Mouse (Mus musculus): Measurements from ENCODE around the gene Thegl. TPM values are rescaled to one million over a fixed set of nuclear protein-coding genes. Genes with fewer than 3 reads are reported as not detected.
"Not testable (repeated sequence)": the region's sequence is repeated elsewhere in the genome, so short reads cannot be mapped to it uniquely, and the experiment has no call there.

Thegl gene
- polyA plus RNA-seq, 2 experiments from 2014 or later = not detected

DNA sequence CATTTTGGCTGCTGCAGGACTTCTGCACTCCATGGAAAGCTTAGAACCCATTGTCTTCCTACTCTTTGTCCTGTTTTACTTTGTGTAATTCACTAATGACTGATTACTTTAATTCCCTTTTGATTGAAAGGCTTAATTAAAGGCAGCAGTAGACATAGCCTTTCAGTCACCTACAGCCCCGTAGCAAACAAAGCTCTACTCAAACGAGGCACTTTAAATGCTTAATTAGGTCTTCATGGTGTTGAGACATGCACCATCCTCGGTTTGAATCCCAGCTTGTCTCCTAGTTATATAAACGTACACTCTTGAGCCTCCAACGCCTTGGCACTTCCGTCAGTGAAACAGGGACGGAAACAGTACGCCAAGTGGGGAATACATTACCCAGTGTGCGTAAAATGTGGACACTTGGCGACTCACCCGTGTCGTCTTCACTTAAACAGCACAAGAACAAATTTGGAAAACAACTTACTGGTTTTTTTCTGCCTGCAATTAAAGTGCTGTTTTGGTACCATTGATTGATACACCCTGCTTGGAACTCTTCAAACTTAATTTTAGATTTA lies 41.1 kb downstream of the Thegl start:
- ATAC-seq = no peak

DNA sequence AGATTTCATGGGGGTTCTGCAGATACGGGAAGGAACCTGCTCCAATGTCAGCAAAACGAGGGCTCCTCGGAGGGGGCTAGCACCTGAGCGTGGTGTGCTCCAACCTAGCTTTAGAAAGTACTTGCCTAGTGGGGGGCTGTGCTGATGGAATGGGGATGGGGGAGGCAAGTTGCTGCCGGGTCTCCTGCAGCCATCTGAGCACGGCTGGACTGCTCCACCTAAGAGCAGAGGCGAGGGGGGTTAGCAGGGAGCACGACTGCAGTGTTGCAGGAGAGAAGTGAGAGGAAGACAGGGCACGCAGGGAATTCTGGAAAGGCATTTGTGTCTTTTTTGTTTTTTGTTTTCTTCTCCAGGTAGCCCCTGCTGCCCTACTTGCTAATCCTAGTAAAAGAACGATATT lies 44.5 kb downstream of the Thegl start:
- no peak for ATAC-seq

DNA sequence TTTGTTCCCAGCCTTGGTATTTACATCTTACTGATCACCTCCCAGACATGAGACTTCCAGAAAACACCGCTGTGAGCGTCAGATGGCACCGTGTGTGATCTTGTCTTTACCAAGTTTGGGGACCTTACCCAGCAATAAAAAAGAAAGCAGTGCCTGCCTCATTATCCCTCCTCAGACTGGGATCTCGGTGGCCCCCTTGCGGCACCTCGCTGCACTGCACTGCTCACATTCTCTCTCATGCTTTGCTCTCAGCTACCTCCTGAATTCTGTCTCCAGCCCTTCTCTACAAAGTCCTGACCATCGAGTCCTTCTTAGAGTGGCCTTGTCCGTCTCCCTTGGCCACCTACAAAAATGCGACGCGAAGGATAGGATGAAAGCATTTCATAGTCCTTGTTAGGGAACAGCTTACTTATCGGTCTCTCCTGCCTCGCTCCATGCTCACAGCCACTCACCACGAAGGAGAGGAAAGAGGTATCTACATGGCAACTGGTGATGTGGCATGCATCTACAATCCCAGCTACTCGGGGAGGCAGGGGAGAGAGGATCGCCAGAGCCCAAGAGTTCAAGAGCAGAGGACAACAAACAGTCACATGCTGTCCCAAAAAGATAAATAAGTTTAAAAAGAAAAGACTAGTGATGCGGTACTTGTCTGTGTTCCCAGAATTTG lies 45.7 kb downstream of the Thegl start:
- peak; percentile 69 for ATAC-seq

DNA sequence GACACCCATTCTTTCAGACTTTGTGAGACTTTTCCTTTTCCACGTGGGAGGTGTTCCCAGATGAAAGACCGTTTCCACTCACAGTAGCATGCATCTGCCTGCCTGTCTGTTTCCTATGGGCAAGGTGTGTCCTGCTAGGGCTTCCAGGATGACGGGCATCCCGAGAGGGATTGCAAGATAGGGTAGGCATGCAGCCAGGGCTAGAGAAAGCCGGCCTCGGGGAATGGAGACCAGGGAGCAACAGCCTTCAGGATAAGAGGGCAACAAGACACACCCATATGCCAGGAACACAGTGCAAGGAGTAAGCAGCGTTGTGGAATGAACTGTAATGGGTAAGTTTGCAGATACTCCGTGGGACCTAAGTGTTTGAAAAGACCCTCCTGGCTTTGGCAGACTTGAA lies 51.5 kb downstream of the Thegl start:
- ATAC-seq = no peak

DNA sequence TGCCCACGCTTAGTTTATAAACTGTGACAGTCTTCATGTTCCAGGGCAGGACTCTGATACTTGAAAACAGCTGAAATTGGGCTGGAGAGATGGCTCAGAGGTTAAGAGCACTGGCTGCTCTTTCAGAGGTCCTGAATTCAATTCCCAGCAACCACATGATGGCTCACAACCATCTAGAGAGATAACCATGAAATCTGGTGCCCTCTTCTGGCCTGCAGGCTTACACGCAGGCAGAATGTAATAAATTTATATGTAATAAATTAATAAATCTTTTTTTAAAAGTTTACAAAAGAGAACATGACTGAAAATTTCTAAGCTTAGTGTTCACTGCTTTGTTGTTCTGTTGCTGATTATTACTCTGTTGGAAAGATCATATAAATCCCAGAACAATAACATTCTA lies 55.2 kb downstream of the Thegl start:
- ATAC-seq = no peak

DNA sequence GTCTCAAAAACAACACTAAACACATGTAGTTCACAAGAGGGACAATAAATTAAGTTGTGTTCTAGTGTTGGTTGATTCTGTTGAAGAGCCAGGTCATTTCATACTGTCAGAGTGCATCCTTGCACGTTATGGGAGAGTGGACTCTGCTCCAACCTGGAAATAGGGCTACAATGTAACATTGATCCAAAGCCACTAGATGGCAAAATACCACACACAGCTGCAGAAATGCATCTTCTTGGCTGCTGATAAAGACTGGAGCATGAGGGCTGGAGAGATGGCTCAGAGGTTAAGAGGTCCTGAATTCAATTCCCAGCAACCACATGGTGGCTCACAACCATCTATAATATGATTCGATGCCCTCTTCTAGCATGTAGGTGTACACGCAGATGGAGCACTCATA lies 55.8 kb downstream of the Thegl start:
- no peak for ATAC-seq

DNA sequence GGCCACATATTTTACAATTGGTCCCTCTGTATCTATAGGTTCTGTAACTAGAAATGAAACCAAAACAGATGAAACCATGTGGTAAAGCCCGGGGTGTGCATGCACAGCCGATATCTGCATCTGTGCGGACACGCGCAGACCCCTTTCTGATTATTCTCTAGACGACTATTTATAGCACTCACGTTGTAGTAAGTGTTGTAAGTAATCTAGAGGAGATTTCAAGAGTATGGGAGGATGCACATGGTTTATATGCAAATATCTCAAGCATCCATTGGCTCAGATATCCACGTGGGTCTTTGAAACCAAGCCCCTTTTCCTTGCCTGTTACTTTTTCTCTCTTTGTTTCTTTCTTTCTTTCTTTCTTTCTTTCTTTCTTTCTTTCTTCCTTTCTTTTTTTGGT lies 58.0 kb downstream of the Thegl start:
- no peak for ATAC-seq

DNA sequence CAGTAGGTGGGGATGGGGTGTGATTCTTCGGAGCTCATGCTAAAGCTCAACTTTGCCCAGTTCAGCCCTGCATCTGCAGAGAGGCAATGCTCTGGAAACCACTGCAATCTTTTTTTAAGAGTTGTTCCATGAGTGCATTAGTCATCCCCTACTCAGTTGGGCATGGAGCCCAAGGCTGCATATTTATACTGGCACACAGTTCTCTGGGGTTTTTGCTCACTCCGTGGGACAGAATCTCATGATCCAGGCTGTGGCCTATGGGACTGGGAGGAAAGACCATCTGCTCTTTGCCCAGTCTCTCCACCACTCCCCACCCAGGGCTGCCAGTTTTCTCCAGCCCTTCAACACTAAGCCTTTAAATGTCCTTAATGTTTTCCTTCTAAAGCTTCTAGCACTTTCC lies 59.1 kb downstream of the Thegl start:
- ATAC-seq = no peak

DNA sequence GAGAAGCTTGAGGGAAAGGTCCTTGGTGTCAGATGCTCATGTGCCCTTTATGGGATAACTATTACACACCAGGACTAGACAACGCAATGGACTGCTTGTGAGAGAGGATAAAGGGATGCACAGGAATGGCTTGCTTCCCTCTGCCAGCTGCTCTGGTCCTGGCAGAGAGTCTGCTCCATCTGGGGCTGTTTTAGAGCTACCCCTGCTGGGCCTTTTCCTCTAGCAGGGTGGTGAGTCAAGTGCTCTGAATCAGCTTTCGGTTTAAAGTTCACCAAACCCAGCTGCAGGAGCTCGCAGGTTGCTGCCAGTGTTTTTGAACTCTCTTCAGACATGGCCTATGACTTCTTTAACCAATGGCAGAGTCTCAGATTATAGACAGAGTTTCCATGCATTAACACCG lies 60.1 kb downstream of the Thegl start:
- no peak for ATAC-seq

DNA sequence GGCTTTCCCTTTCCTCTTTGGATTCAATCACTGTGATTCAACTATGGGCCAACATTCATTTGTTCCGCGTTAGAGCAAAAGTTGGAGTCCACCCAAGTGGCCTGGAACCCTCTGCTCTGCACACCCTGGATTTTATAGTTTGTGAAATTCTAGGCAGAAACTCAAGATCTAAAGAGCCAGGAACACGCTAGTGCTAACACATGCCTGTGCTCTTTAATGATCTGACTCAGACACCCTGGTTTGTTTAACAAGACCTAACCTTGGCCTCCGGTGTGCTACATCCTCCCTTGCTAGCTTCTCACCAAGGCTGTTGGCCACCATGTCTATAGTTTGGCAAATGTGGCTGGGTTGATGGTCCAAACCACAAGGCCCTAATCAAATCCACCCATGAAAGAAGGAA lies 64.9 kb downstream of the Thegl start:
- no peak for ATAC-seq

DNA sequence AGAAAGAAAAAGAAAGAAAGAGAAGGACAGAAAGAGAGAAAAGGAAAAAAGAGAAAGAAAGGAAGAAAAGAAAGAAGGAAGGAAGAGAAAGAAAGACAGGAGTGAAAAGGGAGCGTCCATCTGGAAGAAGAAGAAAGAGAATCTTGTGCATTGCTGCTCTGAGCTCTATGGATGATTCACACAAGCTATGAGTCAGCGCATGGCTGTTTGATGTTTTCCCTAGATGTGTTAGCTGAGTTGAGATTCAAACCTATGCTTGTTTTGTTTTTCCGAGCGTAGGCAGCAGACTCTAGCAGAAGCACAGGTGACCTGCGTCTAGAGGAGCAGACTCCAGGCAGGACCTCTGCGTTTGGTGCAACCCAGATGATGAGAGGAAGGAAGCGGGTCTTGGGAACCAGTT lies 66.9 kb downstream of the Thegl start:
- ATAC-seq = no peak

DNA sequence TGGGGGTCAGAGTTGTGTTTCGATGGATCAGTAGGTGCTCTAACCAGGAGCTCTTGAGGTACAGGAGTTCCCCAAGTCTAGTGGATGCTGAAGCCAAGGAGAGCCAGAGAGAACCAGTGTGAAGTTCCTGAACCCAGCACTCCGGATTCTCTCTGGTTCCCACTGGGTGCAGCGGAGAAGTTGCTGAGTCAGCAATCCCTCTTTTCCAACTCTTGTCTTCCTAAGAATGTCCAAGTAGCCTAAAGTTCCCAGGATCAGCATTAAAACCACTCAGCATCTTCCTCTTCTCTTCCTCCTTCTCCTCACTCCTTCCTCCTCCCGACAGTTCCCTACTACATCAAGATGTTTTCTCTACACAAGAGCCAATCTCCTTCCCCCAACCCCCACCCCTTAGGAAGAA lies 68.6 kb downstream of the Thegl start:
- no peak for ATAC-seq

DNA sequence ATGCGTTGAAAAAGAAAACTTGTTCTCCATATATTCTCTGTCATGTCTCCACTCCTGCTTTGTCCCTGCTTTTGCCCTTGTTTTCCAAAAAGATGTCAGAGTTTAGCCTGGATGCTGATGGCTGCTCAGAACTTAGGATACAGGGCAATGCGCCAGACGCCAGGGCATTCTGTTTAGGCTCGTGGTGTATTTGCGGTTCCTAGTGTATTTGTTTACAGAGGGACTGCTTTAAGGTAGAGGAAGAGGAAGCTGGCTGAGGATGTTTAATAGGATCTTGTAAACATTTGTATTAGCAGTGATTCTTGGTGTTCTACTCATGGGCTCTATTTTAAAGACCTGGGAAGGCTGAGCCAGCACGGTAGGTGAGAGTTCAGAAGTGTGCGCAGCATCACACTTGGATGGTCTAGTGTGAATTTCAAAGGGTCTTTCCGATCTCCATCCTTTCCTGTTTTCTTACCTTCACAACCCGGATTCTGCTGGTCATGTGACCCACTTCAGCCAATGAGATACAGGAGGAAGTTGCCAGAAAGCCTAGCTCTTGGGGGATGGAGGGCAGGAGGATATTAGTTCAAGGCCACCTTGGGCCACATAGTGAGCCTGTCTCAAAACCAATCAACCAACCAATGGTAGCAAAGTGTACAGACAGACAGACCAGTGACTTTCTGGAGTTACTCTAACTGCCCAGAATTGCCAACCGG lies 70.1 kb downstream of the Thegl start:
- ATAC-seq = no peak

DNA sequence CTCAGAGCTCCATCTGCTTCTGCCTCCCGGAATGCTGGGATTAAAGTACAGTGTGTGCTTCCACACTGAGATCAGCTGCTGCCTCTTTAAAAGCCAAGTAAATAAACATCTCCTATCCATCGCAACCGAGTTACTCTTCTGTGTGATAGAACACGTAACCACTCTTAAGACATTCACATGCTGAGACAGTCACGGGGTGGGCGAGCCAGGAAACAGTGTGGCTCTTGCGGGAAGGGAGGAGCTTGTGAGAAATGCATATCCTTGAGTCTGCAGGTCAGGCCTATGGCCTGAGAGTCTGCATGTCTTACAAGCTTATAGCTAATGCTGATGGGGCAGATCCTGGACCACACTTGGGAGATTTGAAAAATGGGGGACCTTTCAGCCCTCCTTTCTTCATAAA lies 70.7 kb downstream of the Thegl start:
- no peak for ATAC-seq

DNA sequence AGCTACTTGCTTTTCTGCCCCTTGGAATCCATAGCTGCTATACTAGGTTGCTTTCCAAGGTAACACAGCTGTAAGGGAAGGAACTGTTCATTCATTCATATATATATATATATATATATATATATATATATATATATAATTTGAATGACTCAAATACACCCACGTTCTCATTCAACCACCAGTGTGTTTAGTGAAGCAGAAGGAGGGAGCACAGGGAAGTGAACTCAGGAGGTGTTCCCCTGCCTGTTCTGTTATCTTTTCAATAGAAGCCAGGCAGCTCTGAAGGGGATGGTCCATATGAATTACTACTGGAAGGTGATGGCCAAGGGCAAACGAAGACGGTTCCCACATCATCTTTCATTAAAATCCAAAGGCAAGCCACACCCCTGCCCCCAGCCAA lies 71.3 kb downstream of the Thegl start:
- ATAC-seq = no peak

DNA sequence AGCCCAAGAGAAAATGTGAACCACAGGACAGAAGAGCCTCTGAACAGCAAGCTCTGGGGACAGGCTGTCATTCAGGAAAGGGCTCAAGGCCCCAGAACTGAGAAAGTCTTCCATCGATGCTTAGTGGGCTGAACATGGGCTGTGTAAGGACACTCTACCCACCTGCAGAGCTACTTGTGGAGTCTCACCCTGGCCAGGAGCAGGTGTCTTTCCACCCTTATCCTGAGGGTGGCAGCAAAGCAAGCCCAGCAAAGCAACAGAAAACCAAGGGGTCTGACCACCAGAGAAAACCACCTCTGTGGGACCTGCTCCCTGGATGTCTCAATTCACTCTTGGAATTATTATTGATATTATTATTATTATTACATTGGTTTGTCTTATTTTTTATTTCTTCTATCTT lies 73.5 kb downstream of the Thegl start:
- peak; percentile 26 for ATAC-seq

DNA sequence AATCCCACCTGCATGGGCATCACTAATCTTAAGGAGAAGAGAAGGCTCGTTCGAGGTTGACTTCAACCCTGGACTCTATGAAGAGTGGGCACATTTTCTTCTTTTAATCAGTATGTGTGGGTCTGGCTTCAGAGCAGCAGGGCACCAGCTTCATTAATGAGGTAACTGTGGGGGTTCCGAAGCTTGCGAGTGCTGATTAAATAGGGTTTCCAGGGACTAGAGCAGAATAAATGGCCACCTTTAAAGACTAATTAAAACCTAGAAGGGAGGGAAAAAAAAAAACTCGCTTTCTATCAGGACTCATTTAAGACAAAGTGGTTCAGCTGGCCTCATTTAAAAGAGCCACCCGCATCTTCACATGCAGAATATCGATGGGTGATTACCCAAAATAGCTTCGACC lies 74.1 kb downstream of the Thegl start:
- no peak for ATAC-seq

DNA sequence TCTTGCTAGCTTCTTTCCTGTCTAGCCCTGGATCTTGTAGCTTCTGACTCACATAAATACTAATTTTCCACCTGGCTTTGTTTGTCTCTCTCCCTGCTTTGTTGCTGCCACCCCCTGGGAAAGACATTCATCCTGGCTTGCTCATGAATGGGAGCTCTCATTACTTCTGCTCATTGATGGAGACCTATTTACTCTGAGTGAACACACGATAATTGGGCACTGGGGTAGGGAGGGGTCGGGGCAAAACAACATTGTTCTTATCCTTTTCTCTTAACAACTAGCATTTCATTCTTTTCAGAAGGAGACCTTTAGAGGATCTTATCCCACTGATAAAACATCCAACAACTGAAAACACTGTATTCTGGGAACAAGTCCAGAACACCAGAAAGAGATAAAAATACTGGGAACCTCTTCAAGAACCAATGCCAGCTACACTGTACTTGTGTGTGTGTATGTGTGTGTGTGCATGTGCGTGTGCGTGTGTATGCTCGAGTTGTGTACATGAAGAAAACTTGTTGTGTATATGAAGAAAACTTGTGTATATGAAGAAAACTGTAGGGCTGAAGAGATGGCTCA lies 74.8 kb downstream of the Thegl start:
- ATAC-seq = no peak

DNA sequence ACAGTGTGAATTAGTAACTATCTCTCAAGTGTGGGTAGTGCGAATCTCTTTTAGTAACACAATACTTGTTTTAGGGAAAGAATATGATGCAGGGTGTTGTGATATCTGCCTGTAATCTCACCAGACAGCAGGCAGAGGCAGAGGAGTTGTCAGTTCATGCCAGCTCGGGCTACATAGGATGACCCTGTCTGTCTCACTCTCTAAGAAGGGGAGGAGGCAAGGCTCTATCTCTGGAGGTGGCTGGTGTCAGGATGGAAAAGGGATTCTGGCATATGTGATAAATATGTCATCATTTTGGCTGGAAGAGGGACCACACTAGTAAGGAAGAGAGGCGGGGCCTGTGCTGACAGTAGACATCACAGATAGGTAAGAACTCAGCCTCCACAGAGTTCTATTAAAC lies 76.1 kb downstream of the Thegl start:
- ATAC-seq = no peak

DNA sequence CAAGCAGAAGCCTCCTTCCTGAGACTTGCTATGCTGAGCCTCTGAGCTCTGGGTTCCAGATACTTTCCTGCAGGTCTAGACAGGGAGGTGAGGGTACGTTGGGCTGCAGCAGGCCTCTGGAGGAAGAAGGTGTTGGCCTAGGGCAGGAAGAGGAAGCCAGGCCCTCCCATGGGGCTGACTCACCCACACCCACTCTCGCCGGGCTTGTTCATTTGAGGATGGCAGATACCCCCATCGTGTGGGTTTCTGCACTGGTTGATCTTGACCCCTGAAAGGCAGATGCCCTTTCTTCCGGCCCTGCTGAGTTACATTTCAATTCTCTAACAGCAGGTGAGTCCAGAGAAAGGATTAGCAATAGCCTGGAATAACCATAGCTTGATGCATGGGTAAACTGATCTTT lies 76.7 kb downstream of the Thegl start:
- peak; percentile 47 for ATAC-seq

DNA sequence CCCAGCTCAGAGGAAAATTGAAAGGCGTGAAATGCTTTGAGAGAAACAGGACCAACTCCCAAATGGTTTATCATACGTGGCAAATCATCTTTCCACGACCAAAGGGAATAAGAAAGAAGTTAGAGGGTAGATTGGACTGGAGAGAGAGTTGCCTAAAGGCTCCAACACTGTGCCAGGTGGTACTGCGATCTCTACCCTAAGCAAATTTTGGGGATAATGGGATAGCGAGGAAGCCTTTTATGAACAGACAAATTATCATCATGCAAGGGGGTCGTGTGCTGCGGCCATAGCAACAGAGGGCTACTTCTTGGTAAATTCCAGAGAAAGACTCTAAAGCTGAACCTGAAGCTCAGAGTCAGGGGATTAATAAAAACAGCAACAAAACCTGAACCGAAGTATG lies 78.1 kb downstream of the Thegl start:
- no peak for ATAC-seq

DNA sequence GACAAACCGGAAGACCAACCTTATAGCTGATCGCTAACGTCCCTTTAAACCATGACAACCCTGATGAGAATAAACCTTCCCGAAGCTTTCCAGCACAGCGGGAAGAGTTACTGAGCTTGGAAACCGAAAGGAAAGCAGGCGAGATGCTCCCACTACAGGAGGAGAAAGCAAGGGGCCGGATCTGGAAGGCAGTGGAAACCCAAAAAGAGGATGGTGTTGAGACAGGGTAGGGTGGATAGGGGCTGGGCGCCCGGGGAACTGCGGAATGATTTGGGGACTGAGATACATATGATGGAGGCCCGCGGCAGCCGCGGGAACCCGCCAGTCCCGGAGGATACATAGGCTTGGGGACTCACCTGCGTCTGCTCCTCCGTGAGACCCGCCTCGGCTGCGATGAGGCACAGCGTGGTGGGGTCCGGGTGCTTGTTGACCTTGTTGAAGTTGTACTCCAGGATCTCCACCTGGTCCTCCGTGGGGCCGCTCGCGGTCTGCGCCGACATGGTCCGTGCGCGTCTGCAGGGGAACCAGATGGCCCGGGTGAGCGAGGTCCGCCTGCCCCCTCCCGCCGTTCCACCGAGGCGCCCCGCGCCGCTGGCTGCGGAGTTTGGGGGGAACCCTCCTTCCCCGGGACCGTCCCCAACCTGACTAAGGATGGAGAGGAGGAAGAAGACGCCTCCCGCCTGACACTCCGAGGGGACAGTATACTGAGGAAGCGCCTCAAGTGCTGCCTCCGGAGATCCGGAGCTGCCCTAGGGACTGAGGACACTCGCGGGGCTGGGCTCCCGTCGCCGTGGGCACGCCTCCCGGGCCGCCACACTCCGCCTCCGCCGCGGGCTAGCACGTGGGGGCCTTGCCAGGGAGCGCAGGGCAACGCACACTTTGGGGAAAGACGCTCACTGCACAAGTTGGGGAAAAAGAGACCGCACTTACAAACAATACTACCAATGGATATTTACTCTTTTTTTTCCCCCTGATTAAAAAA lies 79.0 kb downstream of the Thegl start:
- peak; percentile 71 for ATAC-seq

DNA sequence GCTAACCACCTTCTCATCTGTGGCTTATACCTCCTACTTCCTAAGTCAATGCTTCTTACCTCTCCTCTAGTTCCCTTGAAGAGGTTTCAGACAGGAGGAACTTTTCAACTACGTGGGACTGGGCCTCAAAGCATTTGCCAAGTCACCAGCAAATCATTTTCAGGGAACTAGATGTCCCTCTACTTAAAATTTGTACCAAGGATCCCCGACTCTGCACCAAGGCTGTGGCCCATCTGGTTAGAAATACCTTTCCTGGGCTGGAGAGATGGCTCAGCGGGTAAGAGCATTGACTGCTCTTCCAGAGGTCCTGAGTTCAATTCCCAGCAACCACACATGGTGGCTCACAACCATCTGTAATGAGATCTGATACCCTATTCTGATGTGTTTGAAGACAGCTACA lies 80.4 kb downstream of the Thegl start:
- not testable (repeated sequence) for ATAC-seq
